Mouse (Mus musculus): Measurements from ENCODE around the gene Kdm2b. TPM values are rescaled to one million over a fixed set of nuclear protein-coding genes. Genes with fewer than 3 reads are reported as not detected.
A peak's percentile ranks its signal among the peaks of the same experiment; 100 is the strongest.

Kdm2b gene
- total and polyA plus RNA-seq, 2 experiments from 2014 or later: 78.6 to 110 TPM

- Histone ChIP-seq H3K9ac (replicated peaks; ENCODE audit: low read length, poor library complexity, severe bottlenecking) (no peak overlapping the region), H3K27ac (ENCODE audit: low read depth, low read length) (no peak overlapping the region), H3K4me3 (ENCODE audit: low read depth, low read length) (no peak overlapping the region), H3K9me3 (ENCODE audit: low read length) (no peaks in the 10 kb centered on the region), H3K27me3 (ENCODE audit: insufficient read depth, low read length) (no peaks in the 10 kb centered on the region), H3K4me2 (ENCODE audit: low read depth, low read length, poor library complexity, severe bottlenecking) (no peak overlapping the region), H3K4me1 (ENCODE audit: insufficient read depth, low read length) (no peaks in the 10 kb centered on the region), H3K36me3 (ENCODE audit: insufficient read depth, low read length) (no peaks in the 10 kb centered on the region)
- DNase-seq (ENCODE audit: low spot score) (no peak), ATAC-seq (ENCODE audit: low FRiP score) (no peak)
- WGBS: 89% methylated on average over 5 of the region's 5 CpGs
- TF ChIP-seq CTCF (IDR thresholded peaks at IDR 0.05): no peak
Measured at GRCm38 (mm10) chr5:122920557-122920956, 69.1 kb downstream of the Kdm2b start.

DNA sequence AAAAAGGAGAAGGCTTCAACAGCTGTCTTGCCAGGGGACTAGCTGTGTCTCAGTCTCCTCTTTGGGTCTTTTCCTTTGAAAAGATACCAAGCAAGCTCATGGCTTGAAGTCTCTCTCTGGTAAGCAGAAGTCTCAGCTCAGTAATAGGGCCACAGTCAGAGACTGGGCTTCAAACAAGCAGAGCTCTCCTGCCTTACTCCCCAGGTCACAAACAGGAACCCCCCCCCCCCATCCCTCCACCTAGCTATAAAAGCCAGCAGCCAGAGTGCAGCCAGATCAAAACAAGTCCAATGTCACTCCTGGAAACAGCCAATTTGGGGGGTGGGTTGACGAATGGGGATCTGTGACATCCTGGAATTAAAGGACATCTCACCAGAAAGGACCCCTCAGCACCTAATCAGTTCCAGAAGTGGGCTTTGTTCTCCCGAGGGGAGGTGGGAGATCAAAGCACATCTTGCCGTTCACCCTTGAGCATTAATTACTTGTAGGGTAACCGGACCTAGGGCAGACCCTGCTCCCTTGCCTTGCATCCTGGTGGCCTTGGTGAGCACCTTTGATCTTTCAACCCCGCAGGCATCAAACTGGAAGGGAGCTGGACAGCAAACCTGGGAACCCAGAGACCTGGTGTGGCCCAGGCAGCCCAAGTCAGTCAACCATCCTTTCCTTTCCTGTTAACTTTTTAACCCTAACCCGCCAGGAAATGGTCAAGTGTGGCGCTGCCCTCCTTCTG is 71.5 kb downstream of the Kdm2b start:
- no peak overlapping the region for H3K9ac ChIP-seq (replicated peaks; ENCODE audit: low read length, poor library complexity, severe bottlenecking)
- H3K36me3 ChIP-seq (ENCODE audit: insufficient read depth, low read length): no peaks in the 10 kb centered on the region
- ATAC-seq (ENCODE audit: low FRiP score) (no peak), DNase-seq (ENCODE audit: low spot score) (no peak)
- H3K9me3 ChIP-seq (ENCODE audit: low read length): no peaks in the 10 kb centered on the region
- H3K27ac ChIP-seq (ENCODE audit: low read depth, low read length): no peak overlapping the region
- H3K4me3 ChIP-seq (ENCODE audit: low read depth, low read length): no peak overlapping the region
- H3K4me2 ChIP-seq (ENCODE audit: low read depth, low read length, poor library complexity, severe bottlenecking): no peak overlapping the region
- no peaks in the 10 kb centered on the region for H3K4me1 ChIP-seq (ENCODE audit: insufficient read depth, low read length)
- TF ChIP-seq CTCF (IDR thresholded peaks at IDR 0.05): no peak
- WGBS: 42% methylated on average over 7 of the region's 7 CpGs
- no peaks in the 10 kb centered on the region for H3K27me3 ChIP-seq (ENCODE audit: insufficient read depth, low read length)

- H3K36me3 ChIP-seq (ENCODE audit: insufficient read depth, low read length): no peaks in the 10 kb centered on the region
- H3K4me2 ChIP-seq (ENCODE audit: low read depth, low read length, poor library complexity, severe bottlenecking): no peak overlapping the region
- no peaks in the 10 kb centered on the region for H3K4me1 ChIP-seq (ENCODE audit: insufficient read depth, low read length)
- no peak for TF ChIP-seq CTCF (IDR thresholded peaks at IDR 0.05)
- no peak overlapping the region for H3K27ac ChIP-seq (ENCODE audit: low read depth, low read length)
- 93% methylated on average over 6 of the region's 6 CpGs for WGBS
- H3K4me3 ChIP-seq (ENCODE audit: low read depth, low read length): no peak overlapping the region
- DNase-seq (ENCODE audit: low spot score): no peak
- H3K9me3 ChIP-seq (ENCODE audit: low read length): no peaks in the 10 kb centered on the region
- H3K27me3 ChIP-seq (ENCODE audit: insufficient read depth, low read length): no peaks in the 10 kb centered on the region
- H3K9ac ChIP-seq (replicated peaks; ENCODE audit: low read length, poor library complexity, severe bottlenecking): no peak overlapping the region
- ATAC-seq (ENCODE audit: low FRiP score): no peak
Measured at GRCm38 (mm10) chr5:122916147-122916546, 73.5 kb downstream of the Kdm2b start.

GRCm38 (mm10) chr5:122912863-122913262 is 76.8 kb downstream of the Kdm2b start:
- Histone ChIP-seq H3K27me3 (ENCODE audit: insufficient read depth, low read length) (no peaks in the 10 kb centered on the region), H3K36me3 (ENCODE audit: insufficient read depth, low read length) (no peaks in the 10 kb centered on the region), H3K9me3 (ENCODE audit: low read length) (no peaks in the 10 kb centered on the region), H3K27ac (ENCODE audit: low read depth, low read length) (no peak overlapping the region), H3K9ac (replicated peaks; ENCODE audit: low read length, poor library complexity, severe bottlenecking) (no peak overlapping the region), H3K4me3 (ENCODE audit: low read depth, low read length) (no peak overlapping the region), H3K4me1 (ENCODE audit: insufficient read depth, low read length) (no peaks in the 10 kb centered on the region), H3K4me2 (ENCODE audit: low read depth, low read length, poor library complexity, severe bottlenecking) (no peak overlapping the region)
- whole genome bisulfite sequencing: 96% methylated on average over 4 of the region's 4 CpGs
- ATAC-seq (ENCODE audit: low FRiP score): no peak
- TF ChIP-seq CTCF (IDR thresholded peaks at IDR 0.05): peak; percentile 16; the same call in 1 of the 2 replicates
- no peak for DNase-seq (ENCODE audit: low spot score)

- no peaks in the 10 kb centered on the region for H3K4me1 ChIP-seq (ENCODE audit: insufficient read depth, low read length)
- no peaks in the 10 kb centered on the region for H3K9me3 ChIP-seq (ENCODE audit: low read length)
- no peak for DNase-seq (ENCODE audit: low spot score)
- no peak for TF ChIP-seq CTCF (IDR thresholded peaks at IDR 0.05)
- H3K27ac ChIP-seq (ENCODE audit: low read depth, low read length): no peak overlapping the region
- no peak overlapping the region for H3K4me2 ChIP-seq (ENCODE audit: low read depth, low read length, poor library complexity, severe bottlenecking)
- ATAC-seq (ENCODE audit: low FRiP score): no peak
- H3K27me3 ChIP-seq (ENCODE audit: insufficient read depth, low read length): no peaks in the 10 kb centered on the region
- WGBS: 85% methylated on average over 18 of the region's 18 CpGs
- no peaks in the 10 kb centered on the region for H3K36me3 ChIP-seq (ENCODE audit: insufficient read depth, low read length)
- H3K9ac ChIP-seq (replicated peaks; ENCODE audit: low read length, poor library complexity, severe bottlenecking): no peak overlapping the region
- H3K4me3 ChIP-seq (ENCODE audit: low read depth, low read length): no peak overlapping the region
Measured at GRCm38 (mm10) chr5:122909481-122909880, 80.1 kb downstream of the Kdm2b start.

DNA sequence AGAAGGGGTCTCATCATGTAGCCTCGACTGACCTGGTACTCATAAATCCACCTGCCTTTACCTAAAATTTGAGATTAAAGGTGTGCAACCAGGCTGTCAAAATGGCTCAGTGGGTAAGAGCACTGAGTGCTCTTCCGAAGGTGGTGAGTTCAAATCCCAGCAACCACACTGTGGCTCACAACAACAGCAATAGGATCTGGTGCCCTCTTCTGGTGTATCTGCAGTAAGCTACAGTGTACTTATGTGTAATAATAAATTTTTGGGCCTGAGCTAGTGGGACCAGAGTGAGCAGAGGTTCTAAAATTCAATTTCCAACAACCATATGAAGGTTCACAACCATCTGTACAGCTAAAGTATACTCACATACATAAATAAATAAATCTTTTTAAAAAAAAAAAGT is 81.6 kb downstream of the Kdm2b start:
- ATAC-seq (ENCODE audit: low FRiP score): no peak
- 93% methylated on average over 2 of the region's 2 CpGs for WGBS
- no peaks in the 10 kb centered on the region for H3K36me3 ChIP-seq (ENCODE audit: insufficient read depth, low read length)

More for the DNA sequence above, 81.6 kb downstream of the Kdm2b start:
- no peak overlapping the region for H3K4me3 ChIP-seq (ENCODE audit: low read depth, low read length)
- H3K27ac ChIP-seq (ENCODE audit: low read depth, low read length): no peak overlapping the region
- no peak overlapping the region for H3K9ac ChIP-seq (replicated peaks; ENCODE audit: low read length, poor library complexity, severe bottlenecking)
- peak; percentile 42 for TF ChIP-seq CTCF (IDR thresholded peaks at IDR 0.05)
- H3K9me3 ChIP-seq (ENCODE audit: low read length): no peaks in the 10 kb centered on the region
- no peaks in the 10 kb centered on the region for H3K4me1 ChIP-seq (ENCODE audit: insufficient read depth, low read length)
- H3K4me2 ChIP-seq (ENCODE audit: low read depth, low read length, poor library complexity, severe bottlenecking): no peak overlapping the region
- no peak for DNase-seq (ENCODE audit: low spot score)
- H3K27me3 ChIP-seq (ENCODE audit: insufficient read depth, low read length): no peaks in the 10 kb centered on the region

Measured in midbrain, postnatal 0 days (tissue).